Mouse (Mus musculus) embryonic facial prominence, embryonic 10.5 days (tissue): Measurements from ENCODE around the gene Phf14. TPM values are rescaled to one million over a fixed set of nuclear protein-coding genes. Genes with fewer than 3 reads are reported as not detected.

ENCODE experiments used
- DNase-seq: peaks from one replicate; pipeline ENCODE4 v3.0.0-alpha.2; 2017; ENCODE audit warnings: low spot score
- H3K27ac ChIP-seq: fragments of 300-500 bp; sonication (generic); replicated peaks from 2 replicates; pipeline ENCODE4 v1.5.1; 2016; ENCODE audit warnings: mild to moderate bottlenecking
- H3K27me3 ChIP-seq: fragments of 300-500 bp; sonication (generic); replicated peaks from 2 replicates; pipeline ENCODE4 v1.6.1; 2016; ENCODE audit warnings: low read depth, mild to moderate bottlenecking; ENCODE audit not compliant: poor library complexity, severe bottlenecking
- H3K36me3 ChIP-seq: fragments of 300-500 bp; sonication (generic); replicated peaks from 2 replicates; pipeline ENCODE4 v1.6.1; 2016; ENCODE audit warnings: mild to moderate bottlenecking, moderate library complexity
- H3K4me1 ChIP-seq: fragments of 300-500 bp; sonication (generic); 2 replicates; pipeline ENCODE4 v1.6.1; 2016
- H3K4me3 ChIP-seq: fragments of 300-500 bp; sonication (generic); 2 replicates; pipeline ENCODE4 v1.5.1; 2016; ENCODE audit warnings: mild to moderate bottlenecking, moderate library complexity
- H3K9me3 ChIP-seq: fragments of 300-500 bp; sonication (generic); 2 replicates; pipeline ENCODE4 v1.6.1; 2016; ENCODE audit warnings: mild to moderate bottlenecking
- WGBS: fragments of 180-500 bp; shearing (Covaris S2); methylation state at CpG from one replicate; pipeline ENCODE4 v1.1.7; 2016; 5-methylcytosine and 5-hydroxymethylcytosine counted together
- polyA plus RNA-seq: library from polyadenylated mRNA; unstranded; fragments of >200 nt; fragmentation: Nextera tagmentation; extraction: Ambion mirVana; gene quantifications from 2 replicates; pipeline ENCODE4 v1.2.1, GENCODE M21; 2016

Gene Phf14
- polyA plus RNA-seq, 1 experiment from 2014 or later, result 79.0 TPM

- no peaks in the 10 kb centered on the region for H3K27me3 ChIP-seq
- H3K27ac ChIP-seq, result no peak overlapping the region
- peaks cover 16% of the 10 kb centered on the region for H3K36me3 ChIP-seq
- WGBS, result 86% methylated on average over 8 of the region's 8 CpGs
- no peak for DNase-seq
- no peaks in the 10 kb centered on the region for H3K9me3 ChIP-seq
- H3K4me1 ChIP-seq, result no peaks in the 10 kb centered on the region
- no peak overlapping the region for H3K4me3 ChIP-seq
Observed at GRCm38 (mm10) chr6:12077880-12078618, 170.4 kb downstream of the Phf14 start.

GRCm38 (mm10) chr6:12079260-12079659 lies 171.7 kb downstream of the Phf14 start:
- Histone ChIP-seq H3K9me3 (no peaks in the 10 kb centered on the region), H3K36me3 (peaks cover 22% of the 10 kb centered on the region), H3K27ac (no peak overlapping the region), H3K4me1 (no peaks in the 10 kb centered on the region), H3K4me3 (no peak overlapping the region), H3K27me3 (no peaks in the 10 kb centered on the region)
- no peak for DNase-seq
- WGBS, result 92% methylated on average over 4 of the region's 4 CpGs

GRCm38 (mm10) chr6:12080423-12080822 lies 172.8 kb downstream of the Phf14 start:
- Histone ChIP-seq H3K36me3 (peaks cover 22% of the 10 kb centered on the region), H3K4me1 (no peaks in the 10 kb centered on the region), H3K4me3 (no peak overlapping the region), H3K27me3 (no peaks in the 10 kb centered on the region), H3K9me3 (no peaks in the 10 kb centered on the region), H3K27ac (no peak overlapping the region)
- 89% methylated on average over 5 of the region's 5 CpGs for WGBS
- no peak for DNase-seq

- H3K4me1 ChIP-seq, result no peaks in the 10 kb centered on the region
- H3K36me3 ChIP-seq, result peaks cover 22% of the 10 kb centered on the region
- H3K27me3 ChIP-seq, result no peaks in the 10 kb centered on the region
- DNase-seq, result no peak
- WGBS, result 82% methylated on average over 2 of the region's 2 CpGs
- H3K9me3 ChIP-seq, result no peaks in the 10 kb centered on the region
- no peak overlapping the region for H3K4me3 ChIP-seq
- H3K27ac ChIP-seq, result no peak overlapping the region
Observed at GRCm38 (mm10) chr6:12081722-12082121, 174.1 kb downstream of the Phf14 start.

GRCm38 (mm10) chr6:12082125-12082524 lies 174.5 kb downstream of the Phf14 start:
- H3K9me3 ChIP-seq, result no peaks in the 10 kb centered on the region
- 83% methylated on average over 2 of the region's 2 CpGs for WGBS
- H3K4me1 ChIP-seq, result no peaks in the 10 kb centered on the region
- H3K27ac ChIP-seq, result no peak overlapping the region
- H3K36me3 ChIP-seq, result peaks cover 22% of the 10 kb centered on the region
- H3K27me3 ChIP-seq, result no peaks in the 10 kb centered on the region
- H3K4me3 ChIP-seq, result no peak overlapping the region
- DNase-seq, result no peak

GRCm38 (mm10) chr6:12082531-12083216 lies 175.1 kb downstream of the Phf14 start:
- Histone ChIP-seq H3K27ac (no peak overlapping the region), H3K36me3 (peaks cover 18% of the 10 kb centered on the region), H3K9me3 (no peaks in the 10 kb centered on the region), H3K27me3 (no peaks in the 10 kb centered on the region), H3K4me1 (no peaks in the 10 kb centered on the region), H3K4me3 (no peak overlapping the region)
- no peak for DNase-seq
- WGBS, result 87% methylated on average over 6 of the region's 6 CpGs

GRCm38 (mm10) chr6:12084721-12085120 lies 177.1 kb downstream of the Phf14 start:
- no peak for DNase-seq
- no peaks in the 10 kb centered on the region for H3K27me3 ChIP-seq
- H3K9me3 ChIP-seq, result no peaks in the 10 kb centered on the region
- H3K27ac ChIP-seq, result no peak overlapping the region
- H3K4me1 ChIP-seq, result no peaks in the 10 kb centered on the region
- WGBS, result 88% methylated on average over 5 of the region's 5 CpGs
- H3K4me3 ChIP-seq, result no peak overlapping the region
- H3K36me3 ChIP-seq, result peaks cover 18% of the 10 kb centered on the region

- Histone ChIP-seq H3K4me3 (no peak overlapping the region), H3K27ac (no peak overlapping the region), H3K27me3 (no peaks in the 10 kb centered on the region), H3K36me3 (no peaks in the 10 kb centered on the region), H3K9me3 (no peaks in the 10 kb centered on the region), H3K4me1 (no peaks in the 10 kb centered on the region)
- 59% methylated on average over 3 of the region's 3 CpGs for WGBS
- DNase-seq, result no peak
Observed at GRCm38 (mm10) chr6:12089439-12089992, 181.9 kb downstream of the Phf14 start.

DNA sequence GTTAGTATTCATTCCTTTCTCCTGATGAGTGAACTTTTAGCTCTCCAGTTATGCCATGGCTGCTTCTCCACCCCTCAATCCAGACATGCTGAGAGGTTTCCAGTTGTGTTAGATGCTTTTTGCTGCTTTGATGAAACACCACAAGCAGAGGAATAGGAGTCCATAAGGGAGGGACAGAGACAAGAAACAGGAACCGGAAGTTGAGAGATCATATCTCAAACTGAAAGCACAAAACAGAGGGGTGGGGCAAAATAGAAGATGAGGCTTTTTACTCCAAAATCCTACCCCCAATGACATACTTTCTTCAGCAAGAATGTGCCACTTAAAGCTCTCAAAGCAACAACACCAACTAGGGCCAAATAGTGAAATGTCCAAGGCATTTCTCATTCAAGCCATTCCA lies 188.1 kb downstream of the Phf14 start:
- DNase-seq, result no peak
- 88% methylated on average over 1 of the region's 1 CpGs for WGBS
- H3K36me3 ChIP-seq, result no peaks in the 10 kb centered on the region
- H3K4me1 ChIP-seq, result no peaks in the 10 kb centered on the region
- no peaks in the 10 kb centered on the region for H3K9me3 ChIP-seq
- no peaks in the 10 kb centered on the region for H3K27me3 ChIP-seq
- no peak overlapping the region for H3K27ac ChIP-seq
- no peak overlapping the region for H3K4me3 ChIP-seq

DNA sequence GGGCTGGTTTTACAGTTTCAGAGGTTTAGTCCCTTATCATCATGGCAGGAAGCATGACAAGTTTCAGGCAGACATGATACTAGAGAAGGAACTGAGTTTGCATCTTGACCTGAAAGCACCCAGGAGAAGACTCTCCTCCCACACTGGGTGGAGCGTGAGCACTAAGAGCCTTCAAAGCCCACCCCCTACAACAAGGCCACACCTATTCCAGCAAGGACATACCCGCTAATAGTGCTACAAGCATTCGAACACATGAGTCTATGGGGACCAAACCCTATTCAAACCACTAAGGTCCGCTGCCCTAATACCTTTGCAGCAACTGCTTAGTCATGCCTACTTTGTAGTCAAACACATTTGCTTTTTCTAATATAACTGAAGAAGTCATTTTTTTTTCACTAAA lies 189.5 kb downstream of the Phf14 start:
- no peaks in the 10 kb centered on the region for H3K4me1 ChIP-seq
- no peak overlapping the region for H3K27ac ChIP-seq
- no peak for DNase-seq
- H3K4me3 ChIP-seq, result no peak overlapping the region
- H3K9me3 ChIP-seq, result no peaks in the 10 kb centered on the region
- WGBS, result 45% methylated on average over 4 of the region's 4 CpGs
- no peaks in the 10 kb centered on the region for H3K27me3 ChIP-seq
- H3K36me3 ChIP-seq, result no peaks in the 10 kb centered on the region

DNA sequence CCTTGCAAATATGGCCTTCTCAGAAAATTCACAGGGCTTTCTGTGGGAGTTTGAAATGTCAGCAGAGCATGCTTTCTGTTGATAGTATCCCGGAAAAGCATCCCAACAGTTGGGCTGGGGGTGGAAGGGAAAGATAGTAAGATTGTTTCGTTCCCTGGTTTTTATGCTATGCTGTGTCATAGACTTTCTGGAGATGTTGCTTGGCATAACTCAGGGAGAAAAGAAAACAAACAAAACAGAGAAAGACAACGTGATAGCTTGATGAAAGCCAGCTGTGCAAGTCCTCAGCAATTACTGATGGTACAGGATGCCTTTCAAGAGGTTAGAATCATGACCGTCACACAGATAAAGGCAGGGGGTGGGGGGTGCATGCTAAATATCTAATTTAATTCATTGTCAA lies 197.5 kb downstream of the Phf14 start:
- 49% methylated on average over 4 of the region's 4 CpGs for WGBS

DNA sequence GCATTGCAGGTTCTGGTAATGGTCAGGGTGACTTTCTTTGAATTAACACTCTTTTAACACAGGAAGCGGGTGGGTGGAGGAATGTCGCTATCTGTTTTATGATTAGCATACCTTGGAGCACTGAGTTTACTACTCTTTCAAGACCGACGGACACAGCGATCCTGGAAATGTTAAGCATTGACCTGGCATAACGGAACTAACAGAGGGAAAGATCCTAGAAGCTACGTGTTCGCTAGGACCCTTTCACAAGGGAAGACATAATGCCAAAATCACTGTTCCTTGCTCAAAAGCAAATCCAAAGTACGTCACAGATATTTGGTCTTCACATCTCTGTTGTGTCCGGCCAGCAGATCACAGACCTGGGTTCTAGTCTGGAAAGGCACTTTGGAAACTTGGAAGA lies 199.7 kb downstream of the Phf14 start:
- H3K4me3 ChIP-seq, result no peak overlapping the region
- H3K27ac ChIP-seq, result no peak overlapping the region
- no peaks in the 10 kb centered on the region for H3K4me1 ChIP-seq
- 61% methylated on average over 10 of the region's 10 CpGs for WGBS
- DNase-seq, result no peak
- H3K9me3 ChIP-seq, result no peaks in the 10 kb centered on the region
- no peaks in the 10 kb centered on the region for H3K36me3 ChIP-seq
- no peaks in the 10 kb centered on the region for H3K27me3 ChIP-seq

More for the DNA sequence above, 197.5 kb downstream of the Phf14 start:
- H3K4me1 ChIP-seq, result no peaks in the 10 kb centered on the region
- H3K9me3 ChIP-seq, result no peaks in the 10 kb centered on the region
- no peaks in the 10 kb centered on the region for H3K27me3 ChIP-seq
- no peaks in the 10 kb centered on the region for H3K36me3 ChIP-seq
- no peak overlapping the region for H3K27ac ChIP-seq
- DNase-seq, result no peak
- H3K4me3 ChIP-seq, result no peak overlapping the region

GRCm38 (mm10) chr6:12107786-12108185 lies 200.2 kb downstream of the Phf14 start:
- DNase-seq, result no peak
- H3K36me3 ChIP-seq, result no peaks in the 10 kb centered on the region
- no peaks in the 10 kb centered on the region for H3K4me1 ChIP-seq
- 13% methylated on average over 8 of the region's 8 CpGs for WGBS
- H3K27ac ChIP-seq, result no peak overlapping the region
- no peak overlapping the region for H3K4me3 ChIP-seq
- no peaks in the 10 kb centered on the region for H3K27me3 ChIP-seq
- H3K9me3 ChIP-seq, result no peaks in the 10 kb centered on the region
